Mouse (Mus musculus) heart, embryonic 14.5 days (tissue): ENCODE results near the gene Auts2. TPM values are rescaled to one million over a fixed set of nuclear protein-coding genes. Genes with fewer than 3 reads are reported as not detected.
A peak's percentile ranks its signal among the peaks of the same experiment; 100 is the strongest.

ENCODE experiments used
- ATAC-seq: fragments of 200-750 bp; cut with Nextera tagmentation; 2 replicates; pipeline ENCODE4 v1.8.0; 2017; ENCODE audit warnings: low read depth, moderate TSS enrichment; ENCODE audit not compliant: insufficient number of reproducible peaks, insufficient read depth, low FRiP score
- H3K27ac ChIP-seq, 2 experiments: fragments of 200-500 bp in 1 of 2; fragments of 300-500 bp in 1 of 2; sonication (generic) in 1 of 2; replicated peaks in 1 of 2; 2 replicates each; pipeline ENCODE4 v1.5.1; 2012 to 2014; ENCODE audit warnings: low read depth in 2 of 2, low read length in 2 of 2, control low read depth in 1 of 2, mild to moderate bottlenecking in 1 of 2, mixed read lengths in 1 of 2; ENCODE audit not compliant: control insufficient read depth in 1 of 2, insufficient read depth in 1 of 2
- H3K27me3 ChIP-seq: fragments of 300-500 bp; sonication (generic); 2 replicates; pipeline ENCODE4 v1.6.1; 2014; ENCODE audit warnings: mild to moderate bottlenecking, low read length, control low read depth; ENCODE audit not compliant: control insufficient read depth, insufficient read depth
- H3K36me3 ChIP-seq: fragments of 300-500 bp; sonication (generic); 2 replicates; pipeline ENCODE4 v1.6.1; 2014; ENCODE audit warnings: mild to moderate bottlenecking, control low read depth, low read length, mixed read lengths; ENCODE audit not compliant: control insufficient read depth, insufficient read depth
- H3K4me1 ChIP-seq, 2 experiments: fragments of 200-500 bp in 1 of 2; fragments of 300-500 bp in 1 of 2; sonication (generic) in 1 of 2; 2 replicates each; pipeline ENCODE4 v1.6.1; 2012 to 2014; ENCODE audit warnings: low read length in 2 of 2, control low read depth in 1 of 2, mixed read lengths in 1 of 2; ENCODE audit not compliant: control insufficient read depth in 2 of 2, insufficient read depth in 2 of 2
- H3K4me2 ChIP-seq: fragments of 300-500 bp; sonication (generic); 2 replicates; pipeline ENCODE4 v1.6.1; 2014; ENCODE audit warnings: mild to moderate bottlenecking, low read length
- H3K4me3 ChIP-seq, 2 experiments: fragments of 200-500 bp in 1 of 2; fragments of 300-500 bp in 1 of 2; sonication (generic) in 1 of 2; 2 replicates each; pipeline ENCODE4 v1.5.1; 2012 to 2014; ENCODE audit warnings: low read length in 2 of 2, mild to moderate bottlenecking in 2 of 2, control low read depth in 1 of 2, low read depth in 1 of 2, moderate library complexity in 1 of 2; ENCODE audit not compliant: control insufficient read depth in 1 of 2, insufficient read depth in 1 of 2
- H3K9ac ChIP-seq: fragments of 300-500 bp; sonication (generic); 2 replicates; pipeline ENCODE4 v1.6.1; 2014; ENCODE audit warnings: mild to moderate bottlenecking, low read length
- H3K9me3 ChIP-seq: fragments of 300-500 bp; sonication (generic); 2 replicates; pipeline ENCODE4 v1.6.1; 2016; ENCODE audit warnings: low read length, control low read depth; ENCODE audit not compliant: control insufficient read depth
- WGBS: fragments of 180-500 bp; shearing (Covaris S2); extraction: QIAGEN DNeasy Blood & Tissue Kit; methylation state at CpG from one replicate; pipeline ENCODE4 v1.1.7; 2014; 5-methylcytosine and 5-hydroxymethylcytosine counted together
- polyA plus RNA-seq: library from polyadenylated mRNA; unstranded; fragments of >200 nt; fragmentation: Nextera tagmentation; extraction: Ambion mirVana; gene quantifications from 2 replicates; pipeline ENCODE4 v1.2.1, GENCODE M21; 2014

Gene Auts2
- polyA plus RNA-seq, 1 experiment from 2014 or later: 18.0 TPM

DNA sequence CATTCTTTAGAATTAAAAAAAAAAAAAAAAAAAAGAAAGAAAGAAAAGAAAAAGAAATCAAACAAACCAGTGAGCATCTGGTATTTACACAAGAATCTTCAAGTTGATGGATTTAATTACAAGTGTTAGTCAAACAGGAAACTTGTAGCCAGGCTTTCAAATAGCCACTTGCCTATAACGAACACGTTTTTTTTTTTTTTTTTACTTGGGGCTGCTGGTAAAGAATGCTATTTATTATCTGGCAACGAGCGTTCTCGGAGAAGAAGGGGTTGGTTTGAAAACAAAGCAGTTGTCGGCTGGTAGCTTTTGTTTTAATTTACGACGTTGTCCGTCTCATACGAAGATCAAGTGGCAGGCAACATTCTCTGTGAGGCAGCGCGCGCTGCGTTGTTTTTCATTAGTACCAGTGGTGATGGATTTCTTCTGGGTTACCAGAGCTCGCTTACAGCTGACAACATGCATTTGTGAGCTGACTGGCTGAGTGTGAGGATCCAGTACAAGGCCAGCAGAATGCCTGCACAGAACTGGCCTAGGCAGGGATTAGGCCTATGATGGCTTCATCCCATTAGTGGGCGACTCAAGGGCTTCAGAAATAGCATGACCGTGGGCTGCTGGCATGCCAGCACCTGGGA lies 994.1 kb downstream of the Auts2 start:
- H3K27ac ChIP-seq: no peak overlapping the region
- H3K4me3 ChIP-seq: no peak overlapping the region
- no peak overlapping the region for H3K4me2 ChIP-seq
- ATAC-seq: no peak
- no peak overlapping the region for H3K9ac ChIP-seq
- H3K27me3 ChIP-seq: no peaks in the 10 kb centered on the region
- H3K36me3 ChIP-seq: no peaks in the 10 kb centered on the region
- no peaks in the 10 kb centered on the region for H3K9me3 ChIP-seq
- 65% methylated on average over 17 of the region's 17 CpGs for WGBS
- peaks cover 0 to 5% of the 10 kb centered on the region in 2 experiments; a peak in 1 of 4 replicates for H3K4me1 ChIP-seq

DNA sequence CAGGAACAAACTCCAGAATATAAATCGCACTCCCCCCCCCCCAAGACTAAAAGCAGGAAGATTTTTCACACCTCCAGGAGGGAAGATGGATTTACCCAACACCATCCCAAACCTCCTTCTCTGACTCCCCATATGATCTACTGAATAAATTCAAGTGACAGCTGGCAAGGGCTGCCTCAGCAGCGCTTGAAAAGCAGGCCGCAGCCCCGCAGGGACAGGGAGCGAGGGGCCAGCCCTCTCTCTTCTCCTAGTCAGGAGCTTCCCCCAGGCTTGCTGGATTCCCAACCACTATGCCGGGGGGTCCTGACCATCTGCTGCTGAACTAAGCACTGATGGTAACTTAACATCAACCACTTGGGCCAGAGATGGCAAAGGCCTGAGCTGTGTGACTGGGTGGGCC lies 995.2 kb downstream of the Auts2 start:
- H3K4me3 ChIP-seq: no peak overlapping the region
- no peak overlapping the region for H3K4me2 ChIP-seq
- no peak for ATAC-seq
- H3K9me3 ChIP-seq: no peaks in the 10 kb centered on the region
- no peak overlapping the region for H3K9ac ChIP-seq
- no peaks in the 10 kb centered on the region for H3K27me3 ChIP-seq
- 0 out of 4 replicates have a peak, but pooled peaks cover 0 to under 1% of the 10 kb centered on the region in 2 experiments for H3K4me1 ChIP-seq
- no peaks in the 10 kb centered on the region for H3K36me3 ChIP-seq
- WGBS: 85% methylated on average over 6 of the region's 6 CpGs
- no peak overlapping the region for H3K27ac ChIP-seq

DNA sequence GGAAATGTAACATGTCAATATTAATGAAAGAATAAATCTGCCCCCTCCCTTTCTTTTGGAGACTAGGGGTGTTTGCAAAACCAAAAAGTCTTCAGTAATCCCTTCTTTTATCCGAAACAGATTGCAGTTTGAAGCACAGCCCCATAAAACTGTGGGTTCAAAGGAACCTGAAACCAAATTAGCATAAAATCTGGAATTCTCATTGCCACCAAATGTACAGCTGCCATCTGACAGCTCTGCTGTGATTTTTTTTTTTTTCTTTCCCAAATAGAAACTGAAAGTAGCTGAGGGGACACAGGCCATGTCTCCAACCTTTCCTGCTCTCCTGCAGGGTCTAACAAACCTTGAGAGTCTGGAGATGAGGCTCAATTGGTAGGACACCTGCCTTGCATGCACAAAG lies 996.7 kb downstream of the Auts2 start:
- ATAC-seq: no peak
- WGBS: 88% methylated on average over 1 of the region's 1 CpGs
- Histone ChIP-seq H3K4me2 (no peak overlapping the region), H3K4me1 (no peaks in the 10 kb centered on the region), H3K36me3 (no peaks in the 10 kb centered on the region), H3K27ac (no peak overlapping the region), H3K9ac (no peak overlapping the region), H3K4me3 (no peak overlapping the region), H3K9me3 (no peaks in the 10 kb centered on the region), H3K27me3 (no peaks in the 10 kb centered on the region)

DNA sequence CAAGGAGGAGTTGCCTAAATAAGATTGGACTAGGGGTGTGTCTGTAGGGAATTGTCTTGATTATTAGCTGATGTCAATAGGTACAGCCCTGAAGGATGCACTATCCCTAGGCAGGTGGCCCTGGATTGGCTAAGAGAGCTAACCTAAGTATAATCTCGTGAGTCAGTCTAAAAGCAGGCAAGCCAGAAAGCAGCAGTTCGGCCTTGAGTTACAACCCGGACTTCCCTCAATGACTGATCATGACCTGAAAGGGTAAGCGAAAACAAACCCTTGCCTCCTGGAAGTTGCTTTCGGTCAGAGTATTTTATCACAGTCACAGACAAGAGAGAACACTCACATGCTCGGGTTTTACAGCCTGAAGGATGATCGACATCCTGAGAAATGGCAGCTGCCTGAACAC lies 998.8 kb downstream of the Auts2 start:
- no peak overlapping the region for H3K4me2 ChIP-seq
- no peak overlapping the region for H3K27ac ChIP-seq

DNA sequence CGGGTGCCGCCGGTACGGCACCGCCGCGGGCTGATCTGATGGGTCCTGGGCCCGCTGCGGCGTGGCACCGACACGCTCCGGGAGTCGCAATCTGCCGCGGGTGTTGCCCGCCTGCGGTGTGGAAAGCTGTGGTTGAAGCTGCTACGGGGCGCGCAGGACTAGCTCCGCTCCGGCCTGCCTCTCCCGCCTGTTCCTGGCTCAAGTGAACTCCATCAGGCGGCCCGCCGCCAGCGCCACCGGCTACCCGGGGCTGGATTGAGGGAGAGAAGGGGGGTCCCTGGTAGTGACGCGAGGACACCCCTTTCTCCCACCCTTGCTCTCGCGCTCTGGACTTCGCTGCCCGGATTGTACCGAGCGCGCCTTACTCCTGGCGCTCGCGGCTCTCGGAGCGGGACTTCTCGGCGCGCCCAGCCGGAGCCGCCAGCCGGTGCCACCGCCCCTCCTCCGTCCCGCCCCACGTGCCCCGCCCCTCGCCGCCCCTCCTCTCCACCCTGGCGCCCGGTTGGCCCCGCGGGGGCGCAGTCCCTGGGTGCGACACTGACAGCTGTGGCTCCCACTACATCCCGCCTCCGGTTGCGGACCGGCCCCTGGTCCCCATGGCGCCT lies 1004.7 kb downstream of the Auts2 start:
- Histone ChIP-seq H3K36me3 (no peaks in the 10 kb centered on the region), H3K9ac (peak overlapping the region; percentile 86), H3K4me2 (peak overlapping the region; percentile 74), H3K9me3 (no peaks in the 10 kb centered on the region), H3K4me1 (peaks cover 2 to 17% of the 10 kb centered on the region in 2 experiments; a peak in 3 of 4 replicates), H3K27ac (peak overlapping the region; percentile 87 to 93), H3K27me3 (no peaks in the 10 kb centered on the region), H3K4me3 (peak overlapping the region; percentile 80 to 91)
- WGBS: under 1% methylated on average over 53 of the region's 68 CpGs
- ATAC-seq: peak; percentile 80

More for the DNA sequence above, 998.8 kb downstream of the Auts2 start:
- WGBS: 79% methylated on average over 7 of the region's 7 CpGs
- H3K4me1 ChIP-seq: no peaks in the 10 kb centered on the region
- H3K9ac ChIP-seq: no peak overlapping the region
- no peak for ATAC-seq
- no peaks in the 10 kb centered on the region for H3K9me3 ChIP-seq
- H3K4me3 ChIP-seq: no peak overlapping the region
- H3K27me3 ChIP-seq: no peaks in the 10 kb centered on the region
- no peaks in the 10 kb centered on the region for H3K36me3 ChIP-seq

DNA sequence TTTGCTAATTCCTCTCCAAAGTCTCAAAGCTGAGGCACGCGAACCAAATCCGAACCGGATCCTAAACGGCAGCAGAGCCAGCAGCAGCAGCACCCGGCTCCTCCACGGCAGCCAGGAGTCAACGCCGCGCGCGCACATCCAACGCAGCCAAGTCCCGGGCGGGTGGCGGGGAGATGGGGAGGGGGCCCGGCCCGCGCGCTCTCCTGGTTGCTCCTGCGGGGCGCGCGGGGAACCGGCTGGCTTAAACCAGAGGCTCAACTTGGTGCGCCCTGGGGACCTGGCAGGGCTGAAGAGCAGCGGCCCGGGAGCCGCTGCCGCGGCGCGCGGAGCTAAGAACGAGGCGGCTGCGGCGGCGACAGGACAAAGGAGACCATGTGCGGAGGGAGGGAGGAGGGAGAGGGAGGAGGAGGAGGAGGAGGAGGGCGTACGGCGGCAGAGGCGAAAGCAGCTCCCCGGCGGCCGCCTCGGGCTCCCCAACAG lies 1005.3 kb downstream of the Auts2 start:
- Histone ChIP-seq H3K9me3 (no peaks in the 10 kb centered on the region), H3K27me3 (no peaks in the 10 kb centered on the region), H3K36me3 (peaks cover 4% of the 10 kb centered on the region; the same call in 1 of the 2 replicates), H3K4me2 (peak overlapping the region; percentile 74), H3K9ac (peak overlapping the region; percentile 86), H3K27ac (peak overlapping the region; percentile 87 to 93), H3K4me3 (peak overlapping the region; percentile 80 to 91), H3K4me1 (peaks cover 2 to 17% of the 10 kb centered on the region in 2 experiments; a peak in 3 of 4 replicates)
- WGBS: under 1% methylated on average over 42 of the region's 48 CpGs
- peak; percentile 52 for ATAC-seq

DNA sequence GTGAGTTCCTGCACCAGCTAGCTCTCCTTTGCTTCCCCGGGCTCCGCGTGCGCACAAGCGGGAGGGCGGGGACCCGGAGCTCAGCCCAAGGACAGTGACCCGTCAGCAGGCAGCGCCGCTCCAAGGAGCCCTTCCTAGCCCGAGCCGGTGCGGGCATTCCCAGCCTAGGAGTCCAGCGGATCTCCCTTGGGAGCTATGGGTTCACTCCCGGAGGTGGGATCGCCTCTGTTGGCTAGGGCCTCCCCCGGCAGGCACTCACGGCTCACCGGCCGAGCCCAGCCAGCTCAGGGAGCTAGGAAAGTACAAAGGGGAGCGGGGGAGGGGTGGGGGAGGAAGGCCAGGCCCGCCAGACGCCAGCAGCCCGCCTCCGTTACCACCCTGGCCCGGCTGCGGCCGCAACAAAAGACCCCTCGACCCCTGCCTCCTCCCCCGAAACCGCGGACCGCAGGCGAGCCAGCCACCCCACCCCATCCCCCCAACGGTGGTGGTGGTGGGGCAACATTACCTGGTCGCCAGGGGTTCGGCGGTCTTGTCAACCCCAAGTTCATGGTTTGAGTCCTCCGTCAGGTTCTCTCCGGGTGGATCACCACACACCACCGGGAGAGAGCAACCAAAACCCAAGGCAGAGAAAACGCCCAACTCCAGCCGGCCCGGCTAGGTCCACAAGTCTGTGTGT lies 1005.9 kb downstream of the Auts2 start:
- Histone ChIP-seq H3K27me3 (no peaks in the 10 kb centered on the region), H3K4me1 (peaks cover 2 to 17% of the 10 kb centered on the region in 2 experiments; a peak in 3 of 4 replicates), H3K27ac (peak overlapping the region; percentile 87 to 93), H3K4me2 (peak overlapping the region; percentile 74), H3K9me3 (no peaks in the 10 kb centered on the region), H3K36me3 (peaks cover 7% of the 10 kb centered on the region; the same call in 1 of the 2 replicates), H3K9ac (peak overlapping the region; percentile 86), H3K4me3 (peak overlapping the region; percentile 80 to 91)
- peak; percentile 62 for ATAC-seq
- WGBS: under 1% methylated on average over 40 of the region's 44 CpGs
